Comparison of ENCODE assay signal across 15 mouse cellular contexts in the genomic region with DNA sequence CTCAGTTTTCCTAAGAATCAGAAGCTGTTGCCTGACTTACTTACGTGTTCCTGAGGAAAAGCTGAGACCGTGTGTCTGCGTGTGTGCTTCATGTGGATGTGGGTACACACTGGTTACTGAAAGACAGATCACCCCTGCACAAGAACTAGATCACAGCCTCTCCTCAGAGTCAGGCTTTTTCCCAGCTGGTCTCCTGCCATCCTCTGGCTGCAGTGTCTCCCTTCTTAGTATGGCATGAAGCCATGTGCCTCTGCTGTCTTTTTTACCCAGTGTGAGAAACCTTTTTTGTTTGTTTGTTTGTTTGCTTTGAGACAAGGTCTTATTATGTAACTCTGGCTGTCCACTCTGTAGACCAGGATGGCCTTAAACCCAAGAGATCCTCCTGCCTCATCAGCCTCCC. TPM values are rescaled to one million over a fixed set of nuclear protein-coding genes. Genes with fewer than 3 reads are reported as not detected.
A peak's percentile ranks its signal among the peaks of the same experiment; 100 is the strongest.
DNase-seq lines count a peak whose midpoint lies in the region; ATAC-seq and TF ChIP-seq lines count a peak whose summit lies in the region.
"Had no signal": no experiment of that assay in that cellular context is flagged by ENCODE, and none has a peak within 500 bp of the region (broad histone marks: within the 10 kb centered on the region; RNA-seq: fewer than 3 reads in every experiment).

No protein-coding gene starts in this region.

- H3K36me3 ChIP-seq in heart, embryonic 13.5 days = 0 out of 2 replicates have a peak, but pooled peaks cover 4% of the 10 kb centered on the region
- peaks cover 26% of the 10 kb centered on the region for H3K36me3 ChIP-seq in liver, embryonic 13.5 days

- TF ChIP-seq POLR2A in cortical plate, adult 2 months (IDR thresholded peaks at IDR 0.05; ENCODE audit: extremely low read depth, insufficient read depth, low read length) = no peak

- WGBS in heart, embryonic 13.5 days = 92% methylated on average over 3 of the region's 3 CpGs
- 86% methylated on average over 3 of the region's 3 CpGs for WGBS in liver, embryonic 13.5 days (ENCODE audit: insufficient replicate concordance)

- H3K4me2 ChIP-seq in heart, embryonic 13.5 days = peak overlapping the region; percentile 87
- H3K4me2 ChIP-seq in liver, embryonic 13.5 days = peak overlapping the region; percentile 90

- H3K4me1 ChIP-seq in heart, embryonic 13.5 days = peaks cover 53% of the 10 kb centered on the region
- peaks cover 13% of the 10 kb centered on the region for H3K4me1 ChIP-seq in cortical plate, adult 2 months (ENCODE audit: control insufficient read depth, insufficient read depth, low read length)
- H3K4me1 ChIP-seq in liver, embryonic 13.5 days (replicated peaks) = peaks cover 70% of the 10 kb centered on the region

- no peak for ATAC-seq in heart, embryonic 13.5 days (ENCODE audit: extremely low read depth, insufficient number of reproducible peaks, low FRiP score, low TSS enrichment)
- ATAC-seq in liver, embryonic 13.5 days (ENCODE audit: low read depth) = no peak
- ATAC-seq: CD4-positive, CD25-positive, alpha-beta regulatory T cell, adult 4 months; lung, postnatal 0 days had no signal

- peak overlapping the region; percentile 98 for H3K4me3 ChIP-seq in heart, embryonic 13.5 days
- peak overlapping the region; percentile 73; the same call in 1 of the 2 replicates for H3K4me3 ChIP-seq in cortical plate, adult 2 months (ENCODE audit: insufficient read depth, low read length)
- peak overlapping the region; percentile 98 for H3K4me3 ChIP-seq in liver, embryonic 13.5 days (replicated peaks)

- no peak for TF ChIP-seq CTCF in cortical plate, adult 2 months (IDR thresholded peaks at IDR 0.05; ENCODE audit: extremely low read depth, insufficient read depth, low read length)

- no peak for DNase-seq in heart, adult 8-10 months (ENCODE audit: low spot score)
- DNase-seq in adipocyte (ENCODE audit: low spot score) = peak; percentile 83
- no peak for DNase-seq in liver, embryonic 13.5 days
- no peak for DNase-seq in adrenal gland, adult (ENCODE audit: inconsistent age in 2 of 2, low spot score in 1 of 2)
- no peak for DNase-seq in layer of hippocampus, adult 11-12 months (ENCODE audit: low spot score)
- no peak for DNase-seq in layer of hippocampus, postnatal 25 days (ENCODE audit: extremely low spot score in 1 of 2, low spot score in 1 of 2)
- DNase-seq: adrenal gland, adult 2 months; embryo, embryonic 11 days had no signal

- H3K9me3 ChIP-seq in heart, embryonic 13.5 days = no peaks in the 10 kb centered on the region
- H3K9me3 ChIP-seq in liver, embryonic 13.5 days (replicated peaks) = no peaks in the 10 kb centered on the region

- no peak overlapping the region for H3K9ac ChIP-seq in heart, embryonic 13.5 days
- peak overlapping the region; percentile 99 for H3K9ac ChIP-seq in liver, embryonic 13.5 days

- no peak overlapping the region; the same call in 1 of the 2 replicates for H3K27ac ChIP-seq in heart, embryonic 13.5 days (replicated peaks)
- H3K27ac ChIP-seq in cortical plate, adult 2 months (ENCODE audit: insufficient read depth, low read length) = no peak overlapping the region
- H3K27ac ChIP-seq in liver, embryonic 13.5 days = peak overlapping the region; percentile 97

- H3K27me3 ChIP-seq in heart, embryonic 13.5 days (replicated peaks) = no peaks in the 10 kb centered on the region
- peaks cover 5% of the 10 kb centered on the region; the same call in 1 of the 2 replicates for H3K27me3 ChIP-seq in liver, embryonic 13.5 days

RNA-seq across cellular contexts. Expression of a gene that starts 2.0 kb away (rescaled TPM):
- 7.9 and 8.3 TPM in 2 replicates for polyA plus RNA-seq in heart, embryonic 13.5 days (2015; fragmentation: Nextera tagmentation; extraction: Ambion mirVana)
- 10 to 100 TPM; 27.4 to 33.1 (median 29.8) TPM for total RNA-seq in heart, adult 8-10 months (2022)
- polyA plus RNA-seq in cortical plate, adult 2 months (2012; rRNA removed) = 88.6 and 90.1 TPM in 2 replicates
- polyA plus RNA-seq in liver, embryonic 13.5 days (2015; fragmentation: Nextera tagmentation; extraction: Ambion mirVana) = 17.5 and 22.1 TPM in 2 replicates
- 10 to 100 TPM; 97.0 to 97.1 TPM for total RNA-seq in layer of hippocampus, postnatal 25 days (2021)

RNA-seq across cellular contexts. Expression of a gene that starts 7.0 kb away (rescaled TPM):
- polyA plus RNA-seq in heart, embryonic 13.5 days (2015; fragmentation: Nextera tagmentation; extraction: Ambion mirVana) = not detected in 2 replicates
- not detected for total RNA-seq in heart, adult 8-10 months (2022)
- polyA plus RNA-seq in cortical plate, adult 2 months (2012; rRNA removed) = 1.5 and 2.3 TPM in 2 replicates
- polyA plus RNA-seq in liver, embryonic 13.5 days (2015; fragmentation: Nextera tagmentation; extraction: Ambion mirVana) = not detected in 2 replicates
- total RNA-seq in layer of hippocampus, postnatal 25 days (2021) = under 1 TPM; 0.32 to 0.68 TPM
- total RNA-seq: adrenal gland, adult 2 months; granulocyte monocyte progenitor cell, adult 5-6 weeks; hematopoietic stem cell, adult 5-6 weeks had no signal
- polyA plus RNA-seq: adrenal gland, adult 2 months; CD4-positive, CD25-positive, alpha-beta regulatory T cell, adult 4 months; kidney, embryonic 16.5 days; lung, postnatal 0 days had no signal

RNA-seq across cellular contexts. Expression of a gene that starts 47.5 kb away (rescaled TPM):
- 7.2 and 8.0 TPM in 2 replicates for polyA plus RNA-seq in heart, embryonic 13.5 days (2015; fragmentation: Nextera tagmentation; extraction: Ambion mirVana)
- total RNA-seq in heart, adult 8-10 months (2022) = 10 to 100 TPM in 3 of 4 experiments, 1 to 10 TPM in 1; 8.7 to 12.6 (median 10.6) TPM
- 1.8 and 2.1 TPM in 2 replicates for polyA plus RNA-seq in cortical plate, adult 2 months (2012; rRNA removed)
- 5.8 and 6.6 TPM in 2 replicates for polyA plus RNA-seq in liver, embryonic 13.5 days (2015; fragmentation: Nextera tagmentation; extraction: Ambion mirVana)
- total RNA-seq in layer of hippocampus, postnatal 25 days (2021) = 1 to 10 TPM; 1.1 to 1.8 TPM

RNA-seq across cellular contexts. Expression of a gene that starts 48.6 kb away (rescaled TPM):
- polyA plus RNA-seq in heart, embryonic 13.5 days (2015; fragmentation: Nextera tagmentation; extraction: Ambion mirVana) = 2.0 and 2.6 TPM in 2 replicates
- total RNA-seq in heart, adult 8-10 months (2022) = 1 to 10 TPM in 1 of 4 experiments, under 1 TPM in 3; 0.57 to 1.3 (median 0.98) TPM
- polyA plus RNA-seq in cortical plate, adult 2 months (2012; rRNA removed) = 5.3 and 7.6 TPM in 2 replicates
- polyA plus RNA-seq in liver, embryonic 13.5 days (2015; fragmentation: Nextera tagmentation; extraction: Ambion mirVana) = 28.5 and 32.7 TPM in 2 replicates
- 1 to 10 TPM; 1.3 to 2.1 TPM for total RNA-seq in layer of hippocampus, postnatal 25 days (2021)
- total RNA-seq: granulocyte monocyte progenitor cell, adult 5-6 weeks had no signal
